Mouse (Mus musculus) embryonic fibroblast, embryonic 13.5 days (primary cell): ENCODE results near the gene Pth.

ENCODE experiments used
- CTCF ChIP-seq: IDR thresholded peaks from 2 replicates; pipeline ENCODE4 v1.5.1; 2011; ENCODE audit warnings: mild to moderate bottlenecking, control low read depth, low read length, moderate library complexity, borderline replicate concordance; ENCODE audit not compliant: insufficient read depth
- POLR2A ChIP-seq: IDR thresholded peaks from 2 replicates; pipeline ENCODE4 v1.6.1; 2011; ENCODE audit warnings: low read depth, mild to moderate bottlenecking, control low read depth, low read length, moderate library complexity

DNA sequence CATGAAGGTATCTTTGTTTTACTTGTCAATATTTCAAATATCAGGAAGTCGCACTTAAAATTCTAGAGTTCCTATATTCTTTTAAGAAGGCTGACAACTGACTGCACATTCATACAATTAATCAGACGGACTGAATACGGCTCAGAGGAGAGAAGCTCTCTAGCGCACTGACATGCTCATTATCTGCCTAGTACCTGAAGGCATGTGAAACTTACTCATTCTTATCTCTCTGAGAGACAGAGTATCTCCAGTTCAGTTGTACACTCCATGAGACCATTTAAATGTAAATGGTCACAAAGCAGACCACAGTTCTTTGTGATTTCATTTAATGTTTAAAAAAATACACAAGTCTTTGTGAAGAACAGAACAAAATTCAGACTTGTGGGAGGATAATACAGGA lies 20.9 kb downstream of the Pth start:
- TF ChIP-seq CTCF (no peak), POLR2A (no peak)
